Mouse (Mus musculus) pancreas, adult 10 weeks (tissue): ENCODE measurements around the gene Nsmf. TPM values are rescaled to one million over a fixed set of nuclear protein-coding genes. Genes with fewer than 3 reads are reported as not detected.

Source experiments
- polyA plus RNA-seq: library from polyadenylated mRNA; stranded (reverse); fragments of 350-450 nt; fragmentation: Illumina TruSeq; extraction: RNeasy Lipid Tissue Mini Kit (QIAGEN cat#74804); gene quantifications from one replicate; pipeline ENCODE4 v1.2.3, GENCODE M21; 2015; ENCODE audit warnings: low read depth, low replicate concordance; ENCODE audit not compliant: insufficient read depth

The Nsmf gene
- 18.6 TPM for polyA plus RNA-seq

GRCm38 (mm10) chr2:25054221-25055067 is at the start of gene Nsmf:
Gene Nsmf (plus strand): TSS chr2:25054355.

GRCm38 (mm10) chr2:25080076-25080475 is 25.9 kb downstream of the Nsmf start, which contains the start of gene Entpd8:
Gene Entpd8 (plus strand): TSS chr2:25080304.

GRCm38 (mm10) chr2:25095109-25095850 is 41.1 kb downstream of the Nsmf start, which contains the start of gene Noxa1:
Gene Noxa1 (minus strand): TSS chr2:25095149.

Other genes with a start within 250 kb of the Nsmf start
- gene Ehmt1, start 134.7 kb upstream of the Nsmf start, polyA plus RNA-seq: 9.9 TPM
- 12.7 TPM for gene Arrdc1, start 119.1 kb upstream of the Nsmf start, polyA plus RNA-seq
- gene Zmynd19, start 104.6 kb upstream of the Nsmf start, polyA plus RNA-seq: 1.6 TPM
- gene Dph7, start 92.0 kb upstream of the Nsmf start, polyA plus RNA-seq: 4.7 TPM
- 8.3 TPM for gene Mrpl41, start 79.3 kb upstream of the Nsmf start, polyA plus RNA-seq
- gene Pnpla7, start 78.3 kb upstream of the Nsmf start, polyA plus RNA-seq: 12.8 TPM
- gene Entpd8, start 25.9 kb downstream of the Nsmf start, polyA plus RNA-seq: not detected
- gene Noxa1, start 40.8 kb downstream of the Nsmf start, polyA plus RNA-seq: not detected
- 5.7 TPM for gene Nrarp, start 126.4 kb downstream of the Nsmf start, polyA plus RNA-seq
- gene Tor4a, start 142.5 kb downstream of the Nsmf start, polyA plus RNA-seq: 4.7 TPM
- 17.7 TPM for gene Nelfb, start 157.1 kb downstream of the Nsmf start, polyA plus RNA-seq
- not detected for gene Stpg3, start 160.3 kb downstream of the Nsmf start, polyA plus RNA-seq
- gene Fam166a, start 164.4 kb downstream of the Nsmf start, polyA plus RNA-seq: not detected
- gene Tubb4b, start 170.3 kb downstream of the Nsmf start, polyA plus RNA-seq: 52.2 TPM
- gene Slc34a3, start 180.0 kb downstream of the Nsmf start, polyA plus RNA-seq: not detected
- gene Rnf224, start 182.4 kb downstream of the Nsmf start, polyA plus RNA-seq: not detected
- gene Rnf208, start 187.9 kb downstream of the Nsmf start, polyA plus RNA-seq: 2.2 TPM
- not detected for gene Cysrt1, start 188.1 kb downstream of the Nsmf start, polyA plus RNA-seq
- 8.3 TPM for gene AL732309.1, start 192.5 kb downstream of the Nsmf start, polyA plus RNA-seq
- 6.4 TPM for gene Tmem203, start 201.1 kb downstream of the Nsmf start, polyA plus RNA-seq
- 1.3 TPM for gene Tprn, start 208.3 kb downstream of the Nsmf start, polyA plus RNA-seq
- 14.8 TPM for gene Ssna1, start 218.1 kb downstream of the Nsmf start, polyA plus RNA-seq
- 14.2 TPM for gene Anapc2, start 218.1 kb downstream of the Nsmf start, polyA plus RNA-seq
- gene Tmem210, start 233.8 kb downstream of the Nsmf start, polyA plus RNA-seq: not detected
- gene Lrrc26, start 235.6 kb downstream of the Nsmf start, polyA plus RNA-seq: not detected